Mouse (Mus musculus) ES-E14 (cell line): Measurements from ENCODE around the gene Slc7a11. TPM values are rescaled to one million over a fixed set of nuclear protein-coding genes. Genes with fewer than 3 reads are reported as not detected.

Source experiments
- DNase-seq: peaks from one replicate; pipeline ENCODE4 v3.0.0-alpha.2; 2013; ENCODE audit warnings: low read depth, low spot score
- H3K27ac ChIP-seq: 2 replicates; pipeline ENCODE4 v1.5.1; 2012; ENCODE audit warnings: low read depth, mild to moderate bottlenecking, low read length, moderate library complexity, mixed read lengths; ENCODE audit not compliant: poor library complexity, insufficient read depth, severe bottlenecking
- H3K36me3 ChIP-seq: 2 replicates; pipeline ENCODE4 v1.6.1; 2012; ENCODE audit warnings: mild to moderate bottlenecking, low read length, moderate library complexity, mixed read lengths; ENCODE audit not compliant: control insufficient read depth, poor library complexity, insufficient read depth, severe bottlenecking
- H3K4me1 ChIP-seq, 2 experiments: fragments of 150-350 bp in 1 of 2; sonication (generic) in 1 of 2; 2 replicates each; pipeline ENCODE4 v1.6.1; 2012; ENCODE audit warnings: low read length in 2 of 2, mild to moderate bottlenecking in 1 of 2, mixed read lengths in 1 of 2; ENCODE audit not compliant: control insufficient read depth in 2 of 2, insufficient read depth in 2 of 2, poor library complexity in 1 of 2
- H3K4me3 ChIP-seq, 2 experiments: fragments of 150-350 bp in 1 of 2; sonication (generic) in 1 of 2; 2 replicates each; pipeline ENCODE4 v1.5.1; 2012; ENCODE audit warnings: low read length in 2 of 2, low read depth in 1 of 2, mild to moderate bottlenecking in 1 of 2, mixed read lengths in 1 of 2; ENCODE audit not compliant: insufficient read depth in 1 of 2, poor library complexity in 1 of 2, severe bottlenecking in 1 of 2
- H3K9ac ChIP-seq: 2 replicates; pipeline ENCODE4 v1.6.1; 2012; ENCODE audit warnings: low read depth, mild to moderate bottlenecking, low read length, mixed read lengths; ENCODE audit not compliant: poor library complexity, insufficient read depth, severe bottlenecking
- H3K9me3 ChIP-seq: fragments of 150-350 bp; sonication (generic); 2 replicates; pipeline ENCODE4 v1.6.1; 2012; ENCODE audit warnings: low read depth, mild to moderate bottlenecking, low read length; ENCODE audit not compliant: control insufficient read depth, insufficient read depth
- CHD2 ChIP-seq: IDR thresholded peaks from 2 replicates; pipeline ENCODE4 v1.6.1; 2014; ENCODE audit warnings: mild to moderate bottlenecking, low read depth, low read length, inconsistent platforms
- HCFC1 ChIP-seq: IDR thresholded peaks from 2 replicates; pipeline ENCODE4 v1.6.1; 2012; ENCODE audit warnings: low read length, inconsistent platforms, borderline replicate concordance; ENCODE audit not compliant: insufficient read depth
- MAFK ChIP-seq: IDR thresholded peaks from 2 replicates; pipeline ENCODE4 v1.6.1; 2014; ENCODE audit warnings: mild to moderate bottlenecking, low read depth, low read length, inconsistent platforms; ENCODE audit not compliant: insufficient read depth
- ZC3H11A ChIP-seq: IDR thresholded peaks from 2 replicates; pipeline ENCODE4 v1.6.1; 2012; ENCODE audit warnings: low read depth, mild to moderate bottlenecking, inconsistent platforms, low read length, borderline replicate concordance
- ZNF384 ChIP-seq: IDR thresholded peaks from 2 replicates; pipeline ENCODE4 v1.6.1; 2012; ENCODE audit warnings: low read depth, low read length, inconsistent platforms
- in situ Hi-C, 2 experiments: fragments of 600-800 bp; cut with MboI; formaldehyde crosslinking; loops; one replicate each; pipeline ENCODE4 v1.15.1; 2025; ENCODE audit warnings: low sequenced_read_pairs in 2 of 2, inconsistent platforms in 1 of 2; ENCODE audit not compliant: unreplicated experiment in 2 of 2
- total RNA-seq: library from RNA; depleted of rRNA; stranded (reverse); fragments of 300-350 nt; gene quantifications from 2 replicates; pipeline ENCODE4 v1.2.3, GENCODE M21; 2012

Slc7a11 gene
- total RNA-seq, 1 experiment = 2.1 TPM

- no peak overlapping the region for H3K9ac ChIP-seq
- no peaks in the 10 kb centered on the region for H3K9me3 ChIP-seq
- H3K36me3 ChIP-seq = no peaks in the 10 kb centered on the region
- H3K4me1 ChIP-seq = no peaks in the 10 kb centered on the region
- no peak overlapping the region for H3K4me3 ChIP-seq
- no peak for DNase-seq
- H3K27ac ChIP-seq = no peak overlapping the region
- in situ Hi-C loops = no loop called here
- no peak for TF ChIP-seq MAFK
- TF ChIP-seq CHD2 = no peak
- TF ChIP-seq HCFC1 = no peak
- no peak for TF ChIP-seq ZC3H11A
- no peak for TF ChIP-seq ZNF384
Measured at GRCm38 (mm10) chr3:50302648-50303047, 140.8 kb downstream of the Slc7a11 start.

GRCm38 (mm10) chr3:50300952-50301303 is 142.5 kb downstream of the Slc7a11 start:
- no peak overlapping the region for H3K27ac ChIP-seq
- peak; percentile 56; the same call in 1 of the 2 replicates for TF ChIP-seq ZNF384
- no peak for TF ChIP-seq HCFC1
- H3K9ac ChIP-seq = no peak overlapping the region
- no peaks in the 10 kb centered on the region for H3K9me3 ChIP-seq
- H3K4me3 ChIP-seq = no peak overlapping the region
- in situ Hi-C loops = no loop called here
- H3K36me3 ChIP-seq = no peaks in the 10 kb centered on the region
- no peaks in the 10 kb centered on the region for H3K4me1 ChIP-seq
- DNase-seq = peak; percentile 33

- DNase-seq = no peak
- in situ Hi-C loops = no loop called here
- Histone ChIP-seq H3K36me3 (no peaks in the 10 kb centered on the region), H3K27ac (no peak overlapping the region), H3K4me1 (no peaks in the 10 kb centered on the region), H3K4me3 (no peak overlapping the region), H3K9me3 (no peaks in the 10 kb centered on the region), H3K9ac (no peak overlapping the region)
- TF ChIP-seq ZNF384 (no peak), CHD2 (no peak), MAFK (no peak), HCFC1 (no peak), ZC3H11A (no peak)
Measured at GRCm38 (mm10) chr3:50300002-50300951, 143.1 kb downstream of the Slc7a11 start.

GRCm38 (mm10) chr3:50298366-50298991 is 144.9 kb downstream of the Slc7a11 start:
- H3K4me3 ChIP-seq = no peak overlapping the region
- no peak overlapping the region for H3K27ac ChIP-seq
- H3K9me3 ChIP-seq = no peaks in the 10 kb centered on the region
- TF ChIP-seq ZC3H11A (no peak), ZNF384 (no peak), MAFK (no peak), CHD2 (no peak), HCFC1 (no peak)
- H3K36me3 ChIP-seq = no peaks in the 10 kb centered on the region
- H3K9ac ChIP-seq = no peak overlapping the region
- in situ Hi-C loops = no loop called here
- DNase-seq = no peak
- H3K4me1 ChIP-seq = no peaks in the 10 kb centered on the region

- Histone ChIP-seq H3K36me3 (no peaks in the 10 kb centered on the region), H3K9ac (no peak overlapping the region), H3K4me1 (no peaks in the 10 kb centered on the region), H3K9me3 (no peaks in the 10 kb centered on the region), H3K27ac (no peak overlapping the region), H3K4me3 (no peak overlapping the region)
- in situ Hi-C loops = no loop called here
- no peak for DNase-seq
- no peak for TF ChIP-seq ZC3H11A
- no peak for TF ChIP-seq CHD2
- TF ChIP-seq MAFK = no peak
- no peak for TF ChIP-seq ZNF384
- TF ChIP-seq HCFC1 = no peak
Measured at GRCm38 (mm10) chr3:50296956-50297355, 146.5 kb downstream of the Slc7a11 start.
